Mouse (Mus musculus): Measurements from ENCODE around the gene Ces3a. TPM values are rescaled to one million over a fixed set of nuclear protein-coding genes. Genes with fewer than 3 reads are reported as not detected.
"Not testable (repeated sequence)": the region's sequence is repeated elsewhere in the genome, so short reads cannot be mapped to it uniquely, and the experiment has no call there.

The Ces3a gene
- polyA plus RNA-seq, 1 experiment from 2014 or later, result not detected

DNA sequence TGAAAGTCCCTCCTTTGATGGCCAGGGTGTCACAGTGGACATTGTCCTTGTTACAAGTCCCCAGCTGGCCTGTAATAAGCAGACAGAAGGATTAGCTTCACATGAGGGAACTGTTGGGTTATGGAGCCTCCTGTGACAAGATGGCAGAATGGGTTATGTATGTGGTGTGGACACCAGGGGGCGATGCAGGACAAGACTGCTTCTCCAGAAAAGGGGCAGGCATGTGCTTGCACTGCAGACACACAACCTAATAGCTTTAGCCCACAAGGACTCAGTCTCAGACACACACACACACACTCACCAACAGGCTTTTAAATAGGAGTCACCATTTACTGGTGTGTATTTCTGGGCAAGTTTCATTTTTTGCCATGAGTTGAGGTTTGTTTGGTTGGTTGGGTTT is 18.4 kb downstream of the Ces3a start:
- H3K9me3 ChIP-seq, result no peaks in the 10 kb centered on the region; the same call in 1 of the 2 replicates
- no peak overlapping the region for H3K4me2 ChIP-seq (replicated peaks)
- H3K36me3 ChIP-seq, result no peaks in the 10 kb centered on the region
- 9% methylated on average over 1 of the region's 1 CpGs for WGBS
- no peaks in the 10 kb centered on the region for H3K4me1 ChIP-seq
- 0 out of 2 replicates have a peak, but pooled peaks have one; percentile 26 for ATAC-seq (replicated peaks)
- no peak overlapping the region for H3K4me3 ChIP-seq
- H3K9ac ChIP-seq (replicated peaks), result no peak overlapping the region
- no peaks in the 10 kb centered on the region for H3K27me3 ChIP-seq
- H3K27ac ChIP-seq (replicated peaks), result no peak overlapping the region

DNA sequence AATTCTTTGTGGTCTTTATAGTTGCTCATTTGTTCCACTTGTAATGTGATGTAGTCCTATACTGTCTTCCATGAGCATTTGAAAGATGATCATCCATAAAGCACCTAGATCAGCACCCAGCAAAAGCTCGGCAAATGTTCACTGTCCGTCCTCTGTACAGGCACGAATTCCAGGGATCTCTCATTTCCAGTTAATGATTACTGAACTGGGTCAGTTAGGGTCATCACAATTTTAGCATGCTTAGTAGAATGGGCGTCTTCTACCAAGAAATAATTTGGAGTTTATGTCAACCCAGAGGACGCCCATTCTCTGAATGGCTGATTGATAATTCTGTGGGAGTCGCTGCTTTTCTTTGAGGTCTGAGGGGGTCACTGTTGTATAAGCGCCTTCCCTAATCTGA is 19.5 kb downstream of the Ces3a start:
- 81% methylated on average over 7 of the region's 7 CpGs for WGBS
- not testable (repeated sequence) for H3K4me3 ChIP-seq; H3K27me3 ChIP-seq; H3K27ac ChIP-seq (replicated peaks); H3K9me3 ChIP-seq; H3K36me3 ChIP-seq; H3K4me2 ChIP-seq (replicated peaks); H3K4me1 ChIP-seq; H3K9ac ChIP-seq (replicated peaks); ATAC-seq (replicated peaks)

DNA sequence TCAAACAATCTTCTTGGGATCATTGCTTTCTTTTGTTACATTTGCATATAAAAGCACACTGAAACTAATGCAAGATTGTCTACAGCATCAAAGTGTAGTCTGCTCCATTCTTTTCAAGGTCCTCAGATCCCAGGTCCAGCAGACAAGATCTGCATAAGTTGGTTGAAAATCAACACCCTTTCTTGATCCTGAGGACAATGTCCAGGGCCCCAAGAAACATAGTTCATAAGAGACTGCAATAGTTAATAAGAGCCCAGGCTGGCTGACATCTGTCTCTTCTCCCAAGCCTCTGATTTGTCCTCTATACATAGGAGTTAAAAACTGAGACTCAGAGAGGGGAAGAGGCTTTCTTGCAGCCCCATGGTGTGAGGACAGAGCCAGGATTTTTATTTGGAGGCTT is 20.6 kb downstream of the Ces3a start:
- Histone ChIP-seq H3K9ac (replicated peaks) (no peak overlapping the region), H3K36me3 (no peaks in the 10 kb centered on the region), H3K4me2 (replicated peaks) (no peak overlapping the region), H3K27ac (replicated peaks) (no peak overlapping the region), H3K9me3 (no peaks in the 10 kb centered on the region), H3K4me3 (no peak overlapping the region), H3K27me3 (no peaks in the 10 kb centered on the region), H3K4me1 (no peaks in the 10 kb centered on the region)
- ATAC-seq (replicated peaks), result no peak

DNA sequence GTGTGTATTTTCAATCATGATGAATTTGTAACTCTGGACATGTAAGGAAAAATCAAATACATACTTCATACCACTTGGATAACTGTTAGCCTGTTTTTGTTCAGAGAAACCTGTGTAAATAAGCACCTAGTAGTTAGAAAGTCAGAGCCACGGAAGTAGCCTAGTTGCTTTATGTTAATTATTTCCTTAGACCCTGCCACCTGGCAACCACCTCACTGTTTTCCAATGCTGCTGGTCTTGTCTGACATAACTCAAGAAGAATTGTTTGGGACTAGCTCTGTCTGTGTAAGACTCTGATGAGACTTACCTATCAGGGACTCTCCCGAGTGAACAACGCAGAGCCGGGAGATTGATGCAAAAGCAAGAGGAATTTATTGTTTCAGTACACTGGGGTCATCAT is 28.2 kb downstream of the Ces3a start:
- Histone ChIP-seq H3K9me3 (no peaks in the 10 kb centered on the region), H3K36me3 (no peaks in the 10 kb centered on the region), H3K4me3 (no peak overlapping the region), H3K27ac (replicated peaks) (no peak overlapping the region), H3K4me1 (no peaks in the 10 kb centered on the region), H3K4me2 (replicated peaks) (no peak overlapping the region), H3K9ac (replicated peaks) (no peak overlapping the region), H3K27me3 (no peaks in the 10 kb centered on the region)
- WGBS, result 90% methylated on average over 4 of the region's 4 CpGs
- no peak for ATAC-seq (replicated peaks)

DNA sequence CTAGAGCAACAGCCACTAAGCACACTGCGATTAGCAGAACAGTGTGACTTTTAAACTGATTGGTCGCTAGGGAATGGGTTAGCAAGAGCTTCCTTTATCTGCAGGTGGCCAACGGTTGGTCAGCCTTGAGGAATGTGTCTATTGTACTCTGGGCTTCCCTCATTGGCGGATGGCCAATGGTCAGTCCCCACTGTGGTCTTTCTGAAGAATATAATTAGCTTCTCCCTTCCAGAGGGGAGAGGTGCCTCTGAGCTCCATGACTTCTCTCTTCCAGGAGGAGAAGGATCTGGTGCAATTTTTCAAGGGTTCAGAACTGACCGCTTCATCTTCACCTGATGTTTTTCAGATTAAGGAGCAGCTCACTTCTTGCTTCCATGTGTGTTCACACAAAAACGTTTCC is 28.7 kb downstream of the Ces3a start:
- 70% methylated on average over 6 of the region's 6 CpGs for WGBS
- no peak for ATAC-seq (replicated peaks)
- H3K9ac ChIP-seq (replicated peaks), result no peak overlapping the region

DNA sequence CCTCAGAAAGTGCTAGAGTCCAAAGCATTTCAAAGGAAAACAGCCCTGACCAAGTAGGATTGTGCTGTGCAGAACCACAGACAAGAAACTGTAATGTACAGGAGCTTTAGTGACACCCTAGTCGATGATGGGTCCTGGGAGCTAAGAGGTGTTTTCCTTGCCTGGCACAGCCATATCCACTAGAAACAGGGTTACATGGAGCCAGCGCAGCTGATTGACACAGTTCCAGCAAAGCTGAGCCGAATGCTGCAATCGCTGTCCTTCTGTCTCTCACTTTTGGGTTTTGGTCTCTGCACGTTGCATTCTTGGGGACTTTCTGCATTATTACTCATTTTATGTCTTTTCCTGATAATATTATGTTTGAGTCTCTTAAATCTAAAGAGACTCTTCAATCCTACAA is 30.2 kb downstream of the Ces3a start:
- Histone ChIP-seq H3K9ac (replicated peaks) (no peak overlapping the region), H3K9me3 (no peaks in the 10 kb centered on the region), H3K4me3 (no peak overlapping the region), H3K4me2 (replicated peaks) (no peak overlapping the region), H3K27ac (replicated peaks) (no peak overlapping the region), H3K27me3 (no peaks in the 10 kb centered on the region), H3K4me1 (no peaks in the 10 kb centered on the region), H3K36me3 (no peaks in the 10 kb centered on the region)
- no peak for ATAC-seq (replicated peaks)
- WGBS, result 86% methylated on average over 5 of the region's 5 CpGs

More for the DNA sequence above, 28.7 kb downstream of the Ces3a start:
- Histone ChIP-seq H3K27ac (replicated peaks) (no peak overlapping the region), H3K4me2 (replicated peaks) (no peak overlapping the region), H3K27me3 (no peaks in the 10 kb centered on the region), H3K4me1 (no peaks in the 10 kb centered on the region), H3K9me3 (no peaks in the 10 kb centered on the region), H3K4me3 (no peak overlapping the region), H3K36me3 (no peaks in the 10 kb centered on the region)

DNA sequence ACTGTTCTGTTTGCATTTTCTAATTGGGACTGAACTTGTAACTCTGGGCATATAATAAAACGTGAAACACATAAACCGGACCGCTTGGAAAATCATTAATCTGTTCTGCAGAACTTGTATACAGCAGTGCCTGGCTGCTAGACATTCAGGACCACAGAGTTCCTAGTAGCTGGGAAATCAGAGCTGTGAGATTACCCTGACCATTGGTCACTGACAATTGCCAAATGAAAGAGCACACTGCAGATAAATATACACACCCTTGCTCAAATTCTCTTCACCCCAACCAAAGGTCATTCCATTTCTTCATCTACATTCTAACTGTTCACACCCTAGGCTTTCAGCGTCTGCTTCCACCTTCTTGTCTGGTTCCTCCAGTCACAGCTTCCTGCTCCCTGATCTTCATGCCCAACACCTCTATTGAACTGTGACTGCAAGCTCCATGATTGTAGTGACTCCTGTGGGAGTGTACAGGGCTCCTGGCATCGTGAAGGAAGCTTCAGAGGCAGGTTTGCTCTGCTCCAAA is 32.5 kb downstream of the Ces3a start:
- Histone ChIP-seq H3K4me2 (replicated peaks) (no peak overlapping the region), H3K4me3 (no peak overlapping the region), H3K9ac (replicated peaks) (no peak overlapping the region), H3K27ac (replicated peaks) (no peak overlapping the region), H3K27me3 (no peaks in the 10 kb centered on the region), H3K4me1 (no peaks in the 10 kb centered on the region), H3K36me3 (no peaks in the 10 kb centered on the region), H3K9me3 (no peaks in the 10 kb centered on the region)
- no peak for ATAC-seq (replicated peaks)
- WGBS, result 79% methylated on average over 5 of the region's 5 CpGs

DNA sequence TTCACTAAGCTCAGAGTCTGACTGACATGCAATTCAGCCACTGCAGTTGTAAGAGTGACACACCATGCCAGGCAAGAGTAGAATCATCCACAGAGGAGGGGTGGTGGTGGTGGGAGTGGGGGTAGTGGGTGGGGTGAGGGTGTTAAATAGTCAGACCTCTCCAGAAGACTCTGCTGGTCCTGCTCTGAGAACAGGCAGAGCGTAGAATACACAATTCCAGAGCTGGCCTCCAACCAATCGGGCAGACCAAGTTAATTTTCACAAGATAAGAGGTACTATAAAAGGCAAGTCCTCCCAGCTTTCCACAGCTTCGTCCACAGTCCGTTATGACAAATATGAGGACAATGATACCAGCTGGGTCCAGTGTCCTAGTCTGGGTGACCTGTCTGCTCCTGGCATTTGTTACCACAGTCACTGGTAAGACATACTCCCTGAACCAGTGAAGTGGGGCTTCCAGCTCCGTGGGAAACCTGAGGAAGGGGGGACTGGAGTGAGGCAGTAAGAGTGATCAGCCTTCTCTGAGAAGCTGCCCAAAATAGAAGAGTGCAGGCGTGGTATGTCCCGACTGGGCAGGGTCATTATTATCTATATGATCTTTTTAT is 35.1 kb downstream of the Ces3a start, which contains the start of gene Ces3b:
Ces3b (plus strand) TSS at position 305 of the 602 bp plus-strand sequence.
- ATAC-seq (replicated peaks), result no peak
- Histone ChIP-seq H3K9ac (replicated peaks) (no peak within 1 kb of the TSS), H3K36me3 (no peaks in the 10 kb centered on the region), H3K27ac (replicated peaks) (no peak within 1 kb of the TSS), H3K4me3 (no peak within 1 kb of the TSS), H3K4me1 (no peaks in the 10 kb centered on the region), H3K27me3 (no peaks in the 10 kb centered on the region), H3K4me2 (replicated peaks) (no peak within 1 kb of the TSS), H3K9me3 (no peaks in the 10 kb centered on the region)
- 80% methylated on average over 7 of the region's 7 CpGs for WGBS

DNA sequence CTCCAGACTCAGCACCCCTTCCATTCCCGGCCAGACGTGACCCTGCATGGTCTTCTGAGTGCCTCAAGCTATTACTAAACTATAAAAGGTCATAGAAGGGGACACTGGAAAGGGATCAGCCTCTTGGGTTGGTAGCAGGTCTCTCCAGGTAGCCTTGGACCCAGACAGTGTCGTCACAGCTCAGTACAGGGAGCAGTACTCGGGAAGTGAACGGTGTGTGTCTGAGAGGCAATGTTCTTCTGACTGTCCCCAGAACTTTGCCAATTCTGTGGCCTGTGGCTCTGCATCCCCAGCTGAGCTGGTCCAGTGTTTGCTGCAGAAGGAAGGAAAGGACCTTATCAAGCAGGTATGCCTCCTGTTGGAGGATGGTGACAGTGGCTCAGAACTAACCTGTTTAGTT is 39.8 kb downstream of the Ces3a start:
- H3K9ac ChIP-seq (replicated peaks); H3K4me2 ChIP-seq (replicated peaks); H3K27ac ChIP-seq (replicated peaks); ATAC-seq (replicated peaks); H3K9me3 ChIP-seq; H3K36me3 ChIP-seq; H3K27me3 ChIP-seq; H3K4me3 ChIP-seq; H3K4me1 ChIP-seq: not testable (repeated sequence)
- 82% methylated on average over 5 of the region's 5 CpGs for WGBS

DNA sequence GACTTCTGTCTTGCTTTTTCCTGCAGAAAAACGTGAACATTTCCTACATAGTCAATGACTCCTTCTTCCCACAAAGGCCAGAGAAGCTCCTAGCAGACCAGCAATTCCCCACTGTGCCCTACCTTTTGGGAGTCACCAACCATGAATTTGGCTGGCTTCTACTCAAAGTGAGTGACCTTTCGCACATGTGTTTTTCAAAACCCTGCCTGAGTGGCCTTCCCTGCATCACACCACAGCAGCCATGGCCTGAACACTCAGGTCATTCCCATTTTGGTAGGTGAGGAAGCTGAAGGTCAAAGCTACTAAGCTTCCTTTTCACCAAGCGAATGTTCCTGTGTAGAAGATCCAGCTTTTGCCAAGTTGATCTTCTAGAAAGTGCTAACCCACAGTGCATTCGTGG is 40.2 kb downstream of the Ces3a start:
- Histone ChIP-seq H3K9ac (replicated peaks) (no peak overlapping the region), H3K4me3 (no peak overlapping the region), H3K9me3 (no peaks in the 10 kb centered on the region), H3K27ac (replicated peaks) (no peak overlapping the region), H3K36me3 (no peaks in the 10 kb centered on the region), H3K4me2 (replicated peaks) (no peak overlapping the region), H3K4me1 (no peaks in the 10 kb centered on the region), H3K27me3 (no peaks in the 10 kb centered on the region)
- ATAC-seq (replicated peaks), result no peak
- WGBS, result 76% methylated on average over 4 of the region's 4 CpGs

DNA sequence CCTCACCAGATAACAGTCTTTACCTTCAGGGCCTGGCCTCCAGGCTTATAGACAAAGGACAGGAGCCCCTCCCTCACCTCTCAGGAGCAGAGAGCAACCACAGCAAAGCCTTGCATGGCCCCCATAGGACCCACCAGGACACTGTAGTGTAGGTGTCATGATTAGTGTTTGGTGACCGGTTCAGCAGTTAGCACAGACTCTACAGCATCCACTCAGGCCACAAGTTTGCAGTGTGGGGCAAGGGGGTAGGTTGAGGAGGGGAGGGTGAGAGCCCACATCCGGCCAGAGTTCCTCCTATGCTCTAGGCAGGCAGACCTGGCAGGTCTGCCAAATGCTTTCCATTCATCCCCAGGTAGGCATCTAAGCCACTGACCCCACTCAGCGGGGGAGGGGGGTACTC is 45.6 kb downstream of the Ces3a start:
- WGBS, result 81% methylated on average over 3 of the region's 3 CpGs
- Histone ChIP-seq H3K4me2 (replicated peaks) (no peak overlapping the region), H3K27ac (replicated peaks) (no peak overlapping the region), H3K4me1 (no peaks in the 10 kb centered on the region), H3K9me3 (no peaks in the 10 kb centered on the region), H3K9ac (replicated peaks) (no peak overlapping the region), H3K27me3 (no peaks in the 10 kb centered on the region), H3K36me3 (no peaks in the 10 kb centered on the region), H3K4me3 (no peak overlapping the region)
- no peak for ATAC-seq (replicated peaks)

DNA sequence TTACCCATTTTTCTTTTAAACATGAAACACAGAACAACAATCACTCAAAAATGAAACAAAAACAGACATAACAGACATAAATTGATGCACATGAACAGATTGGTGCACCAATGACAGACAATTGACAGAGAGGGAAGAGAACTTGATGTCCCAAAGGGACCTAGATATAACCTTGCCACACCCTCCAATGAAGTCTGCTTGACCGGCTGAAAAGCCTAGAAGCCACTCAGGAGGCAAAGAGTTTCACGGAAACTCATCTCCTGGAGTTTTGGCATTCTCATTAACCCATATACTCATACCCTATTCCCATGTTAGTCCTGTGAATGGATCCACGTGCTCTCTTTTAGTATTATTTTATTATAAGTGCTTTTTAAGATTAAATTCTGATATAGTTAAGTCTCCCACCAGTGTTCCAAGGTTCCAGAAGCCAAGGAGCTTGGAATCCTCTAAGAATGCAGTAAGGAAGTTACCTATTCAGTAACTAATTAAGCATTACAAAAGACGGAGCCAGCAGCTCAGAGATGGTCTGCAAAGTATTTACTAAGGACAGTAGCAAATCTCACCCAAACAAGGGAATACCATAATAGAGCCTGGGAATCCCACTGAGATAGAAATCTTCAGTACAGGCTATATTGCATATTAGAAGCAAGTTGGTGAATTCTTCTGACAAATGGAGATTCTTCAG is 53.8 kb downstream of the Ces3a start:
- not testable (repeated sequence) for H3K27ac ChIP-seq (replicated peaks); H3K9me3 ChIP-seq; H3K4me3 ChIP-seq; H3K9ac ChIP-seq (replicated peaks); H3K27me3 ChIP-seq; H3K36me3 ChIP-seq; H3K4me1 ChIP-seq; H3K4me2 ChIP-seq (replicated peaks); ATAC-seq (replicated peaks)
- WGBS, result 69% methylated on average over 4 of the region's 4 CpGs

DNA sequence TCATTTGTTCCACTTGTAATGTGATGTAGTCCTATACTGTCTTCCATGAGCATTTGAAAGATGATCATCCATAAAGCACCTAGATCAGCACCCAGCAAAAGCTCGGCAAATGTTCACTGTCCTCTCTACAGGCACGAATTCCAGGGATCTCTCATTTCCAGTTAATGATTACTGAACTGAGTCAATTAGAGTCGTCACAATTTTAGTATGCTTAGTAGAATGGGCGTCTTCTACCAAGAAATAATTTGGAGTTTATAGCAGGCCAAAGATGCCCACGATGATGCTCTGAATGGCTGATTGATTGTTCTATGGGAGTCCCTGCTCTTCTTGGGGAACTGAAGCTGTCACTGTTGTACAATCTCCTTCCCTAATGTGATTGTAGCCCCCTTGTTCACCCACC is 55.3 kb downstream of the Ces3a start:
- not testable (repeated sequence) for H3K27me3 ChIP-seq; H3K4me3 ChIP-seq; H3K27ac ChIP-seq (replicated peaks); H3K36me3 ChIP-seq; H3K9me3 ChIP-seq; H3K9ac ChIP-seq (replicated peaks); ATAC-seq (replicated peaks); H3K4me1 ChIP-seq; H3K4me2 ChIP-seq (replicated peaks)
- WGBS, result 87% methylated on average over 5 of the region's 5 CpGs

Measured in forebrain, embryonic 15.5 days (tissue).